Mouse (Mus musculus): Measurements from ENCODE around the gene Qrsl1. TPM values are rescaled to one million over a fixed set of nuclear protein-coding genes. Genes with fewer than 3 reads are reported as not detected.

Gene Qrsl1
- total and polyA plus RNA-seq, 3 experiments: 41.8 to 49.5 (median 46.8) TPM

DNA sequence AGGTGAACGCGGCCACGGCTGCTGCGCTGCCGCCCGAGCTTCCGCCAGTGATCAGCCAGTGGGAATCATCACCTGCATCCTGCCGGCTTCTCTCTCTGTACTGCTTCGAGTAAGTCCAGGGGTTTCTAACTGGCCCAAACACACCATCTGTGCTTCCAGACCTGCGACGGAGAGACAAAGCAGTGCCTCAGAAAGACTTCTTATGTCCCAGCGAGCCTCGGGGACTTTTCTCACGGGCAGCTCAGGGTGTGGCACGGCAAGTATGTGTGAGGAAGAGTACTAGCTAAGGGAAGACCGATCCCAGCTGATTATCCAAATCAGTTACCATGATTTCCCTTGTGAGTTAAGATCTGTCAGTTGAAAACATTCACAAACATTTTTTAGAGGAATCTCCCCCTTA lies 12.6 kb downstream of the Qrsl1 start:
- no peak overlapping the region for H3K27ac ChIP-seq (ENCODE audit: insufficient read depth, low read depth)
- dilution Hi-C loops (cut with MboI; ENCODE audit: extremely low pct_ligation_motif_present, extremely low pct_unique_long_range_greater_than_20kb, low sequenced_read_pairs): no loop called here
- no peak for DNase-seq (ENCODE audit: extremely low read depth)
- H3K79me2 ChIP-seq (replicated peaks; ENCODE audit: control insufficient read depth, extremely low read depth, insufficient read depth, poor library complexity, severe bottlenecking): no peaks in the 10 kb centered on the region; the same call in 1 of the 2 replicates
- H3K4me1 ChIP-seq (ENCODE audit: control insufficient read depth in 1 of 2, insufficient read depth in 2 of 2): peaks cover 16 to 17% of the 10 kb centered on the region in 2 experiments
- peaks cover 64 to 97% of the 10 kb centered on the region in 2 experiments for H3K36me3 ChIP-seq (replicated peaks in 1 of 2; ENCODE audit: control insufficient read depth in 1 of 2, insufficient read depth in 1 of 2, low read length in 1 of 2)
- H3K4me2 ChIP-seq (ENCODE audit: insufficient read depth, low read depth, poor library complexity, severe bottlenecking): no peak overlapping the region
- TF ChIP-seq MXI1 (IDR thresholded peaks at IDR 0.05; ENCODE audit: low read depth, low read length): no peak
- TF ChIP-seq KAT2A (IDR thresholded peaks at IDR 0.05; ENCODE audit: insufficient replicate concordance, low read length): no peak
- no peak for TF ChIP-seq MEF2A (IDR thresholded peaks at IDR 0.05; ENCODE audit: borderline replicate concordance, low read depth, low read length)
- TF ChIP-seq BHLHE40 (IDR thresholded peaks at IDR 0.05; ENCODE audit: low read depth, low read length): no peak
- no peak for TF ChIP-seq CHD1 (IDR thresholded peaks at IDR 0.05; ENCODE audit: low read depth, low read length)
- TF ChIP-seq MAX (IDR thresholded peaks at IDR 0.05; ENCODE audit: low read length): no peak
- no peak for TF ChIP-seq HCFC1 (IDR thresholded peaks at IDR 0.05; ENCODE audit: low read depth, low read length)
- TF ChIP-seq GABPA (IDR thresholded peaks at IDR 0.05; ENCODE audit: insufficient replicate concordance, low read depth, low read length): no peak
- TF ChIP-seq JUND (conservative IDR thresholded peaks at IDR 0.05; ENCODE audit: low read depth, low read length): no peak
- no peak for TF ChIP-seq ETS1 (conservative IDR thresholded peaks at IDR 0.05; ENCODE audit: low read depth, low read length)
- no peak for TF ChIP-seq SIN3A (IDR thresholded peaks at IDR 0.05; ENCODE audit: low read length)
- in situ Hi-C loops (cut with MboI; ENCODE audit: low pct_ligation_motif_present, low pct_unique_long_range_greater_than_20kb, low sequenced_read_pairs): no loop called here
- no peaks in the 10 kb centered on the region for H3K27me3 ChIP-seq (replicated peaks)
- H3K9me3 ChIP-seq (replicated peaks; ENCODE audit: low read length): no peaks in the 10 kb centered on the region
- H3K9ac ChIP-seq (ENCODE audit: insufficient read depth, low read depth): no peak overlapping the region
- no peak overlapping the region for H3K4me3 ChIP-seq (replicated peaks in 1 of 3; ENCODE audit: low read depth in 2 of 3, low read length in 2 of 3, poor library complexity in 1 of 3)

DNA sequence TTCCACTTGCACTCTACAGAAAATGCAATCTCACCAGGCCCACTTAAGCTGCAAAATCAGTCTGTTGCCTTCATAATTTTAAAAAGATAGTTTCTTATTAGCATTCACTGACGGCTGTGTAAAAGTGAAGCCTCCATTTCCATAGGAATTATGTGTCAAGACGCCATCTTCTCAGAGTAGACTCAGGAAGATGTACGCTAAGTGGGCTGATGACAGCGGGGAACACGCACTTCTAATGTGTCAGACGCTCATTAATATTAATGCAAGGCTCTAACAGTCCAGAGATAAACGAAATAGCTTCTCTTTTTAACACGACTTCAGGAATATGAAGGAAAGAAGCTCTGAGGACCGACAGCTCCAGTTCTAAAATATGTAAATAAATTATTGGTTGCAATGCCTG lies 13.9 kb downstream of the Qrsl1 start:
- dilution Hi-C loops (cut with MboI; ENCODE audit: extremely low pct_ligation_motif_present, extremely low pct_unique_long_range_greater_than_20kb, low sequenced_read_pairs): no loop called here

More for the DNA sequence above, 13.9 kb downstream of the Qrsl1 start:
- peaks cover 58 to 89% of the 10 kb centered on the region in 2 experiments for H3K36me3 ChIP-seq (replicated peaks in 1 of 2; ENCODE audit: control insufficient read depth in 1 of 2, insufficient read depth in 1 of 2, low read length in 1 of 2)
- no peak overlapping the region for H3K9ac ChIP-seq (ENCODE audit: insufficient read depth, low read depth)
- H3K4me3 ChIP-seq (replicated peaks in 1 of 3; ENCODE audit: low read depth in 2 of 3, low read length in 2 of 3, poor library complexity in 1 of 3): no peak overlapping the region
- peaks cover 4 to 10% of the 10 kb centered on the region in 2 experiments for H3K4me1 ChIP-seq (ENCODE audit: control insufficient read depth in 1 of 2, insufficient read depth in 2 of 2)
- in situ Hi-C loops (cut with MboI; ENCODE audit: low pct_ligation_motif_present, low pct_unique_long_range_greater_than_20kb, low sequenced_read_pairs): no loop called here
- H3K4me2 ChIP-seq (ENCODE audit: insufficient read depth, low read depth, poor library complexity, severe bottlenecking): no peak overlapping the region
- no peak for DNase-seq (ENCODE audit: extremely low read depth)
- H3K27ac ChIP-seq (ENCODE audit: insufficient read depth, low read depth): no peak overlapping the region
- TF ChIP-seq GABPA (IDR thresholded peaks at IDR 0.05; ENCODE audit: insufficient replicate concordance, low read depth, low read length) (no peak), NRF1 (IDR thresholded peaks at IDR 0.05; ENCODE audit: low read depth, low read length) (no peak), POLR2AphosphoS2 (IDR thresholded peaks at IDR 0.05; ENCODE audit: low read depth, low read length) (no peak), UBTF (IDR thresholded peaks at IDR 0.05; ENCODE audit: low read depth, low read length) (no peak), RAD21 (IDR thresholded peaks at IDR 0.05; ENCODE audit: low read depth, low read length) (no peak), MAX (IDR thresholded peaks at IDR 0.05; ENCODE audit: low read length) (no peak), E2F4 (IDR thresholded peaks at IDR 0.05; ENCODE audit: insufficient replicate concordance, low read depth, low read length) (no peak), RCOR1 (conservative IDR thresholded peaks at IDR 0.05; ENCODE audit: low read depth, low read length) (no peak), SIN3A (IDR thresholded peaks at IDR 0.05; ENCODE audit: low read length) (no peak), CHD2 (IDR thresholded peaks at IDR 0.05; ENCODE audit: low read length) (no peak), KAT2A (IDR thresholded peaks at IDR 0.05; ENCODE audit: insufficient replicate concordance, low read length) (no peak), JUND (conservative IDR thresholded peaks at IDR 0.05; ENCODE audit: low read depth, low read length) (no peak), CHD1 (IDR thresholded peaks at IDR 0.05; ENCODE audit: low read depth, low read length) (no peak), NELFE (IDR thresholded peaks at IDR 0.05; ENCODE audit: low read depth, low read length) (no peak), HCFC1 (IDR thresholded peaks at IDR 0.05; ENCODE audit: low read depth, low read length) (no peak)
- no peaks in the 10 kb centered on the region for H3K79me2 ChIP-seq (replicated peaks; ENCODE audit: control insufficient read depth, extremely low read depth, insufficient read depth, poor library complexity, severe bottlenecking)
- H3K27me3 ChIP-seq (replicated peaks): no peaks in the 10 kb centered on the region
- no peaks in the 10 kb centered on the region for H3K9me3 ChIP-seq (replicated peaks; ENCODE audit: low read length)

Measured in CH12.LX (cell line).